Mouse (Mus musculus): Measurements from ENCODE around the gene Prr22. TPM values are rescaled to one million over a fixed set of nuclear protein-coding genes. Genes with fewer than 3 reads are reported as not detected.

Prr22 gene
- polyA plus RNA-seq, 1 experiment, result not detected

GRCm38 (mm10) chr17:56767531-56768135, 2.4 kb upstream of the Prr22 start:
- TF ChIP-seq POLR2A (IDR thresholded peaks at IDR 0.05; ENCODE audit: low read depth, low read length) (no peak), CTCF (IDR thresholded peaks at IDR 0.05; ENCODE audit: borderline replicate concordance, insufficient read depth, low read length) (no peak)
- Histone ChIP-seq H3K4me3 (ENCODE audit: insufficient read depth, low read length) (no peak overlapping the region), H3K4me1 (ENCODE audit: control insufficient read depth, insufficient read depth, low read length) (no peaks in the 10 kb centered on the region), H3K27ac (ENCODE audit: insufficient read depth, low read length) (no peak overlapping the region)

GRCm38 (mm10) chr17:56768941-56769340, 1.1 kb upstream of the Prr22 start:
- no peak overlapping the region for H3K4me3 ChIP-seq (ENCODE audit: insufficient read depth, low read length)
- no peak for TF ChIP-seq POLR2A (IDR thresholded peaks at IDR 0.05; ENCODE audit: low read depth, low read length)
- H3K4me1 ChIP-seq (ENCODE audit: control insufficient read depth, insufficient read depth, low read length), result no peaks in the 10 kb centered on the region
- no peak overlapping the region for H3K27ac ChIP-seq (ENCODE audit: insufficient read depth, low read length)

GRCm38 (mm10) chr17:56777568-56777967, 7.5 kb downstream of the Prr22 start:
- no peak for TF ChIP-seq POLR2A (IDR thresholded peaks at IDR 0.05; ENCODE audit: low read depth, low read length)
- TF ChIP-seq CTCF (IDR thresholded peaks at IDR 0.05; ENCODE audit: borderline replicate concordance, insufficient read depth, low read length), result no peak
- no peak overlapping the region for H3K27ac ChIP-seq (ENCODE audit: insufficient read depth, low read length)
- H3K4me1 ChIP-seq (ENCODE audit: control insufficient read depth, insufficient read depth, low read length), result no peaks in the 10 kb centered on the region
- no peak overlapping the region for H3K4me3 ChIP-seq (ENCODE audit: insufficient read depth, low read length)

- no peak overlapping the region for H3K27ac ChIP-seq (ENCODE audit: insufficient read depth, low read length)
Measured at GRCm38 (mm10) chr17:56778779-56779362, 8.8 kb downstream of the Prr22 start.

GRCm38 (mm10) chr17:56780291-56780978, 10.4 kb downstream of the Prr22 start:
- Histone ChIP-seq H3K27ac (ENCODE audit: insufficient read depth, low read length) (no peak overlapping the region), H3K4me3 (ENCODE audit: insufficient read depth, low read length) (no peak overlapping the region), H3K4me1 (ENCODE audit: control insufficient read depth, insufficient read depth, low read length) (no peaks in the 10 kb centered on the region)
- TF ChIP-seq CTCF (IDR thresholded peaks at IDR 0.05; ENCODE audit: borderline replicate concordance, insufficient read depth, low read length), result no peak
- TF ChIP-seq POLR2A (IDR thresholded peaks at IDR 0.05; ENCODE audit: low read depth, low read length), result no peak

More at GRCm38 (mm10) chr17:56778779-56779362, 8.8 kb downstream of the Prr22 start:
- H3K4me1 ChIP-seq (ENCODE audit: control insufficient read depth, insufficient read depth, low read length), result no peaks in the 10 kb centered on the region
- TF ChIP-seq CTCF (IDR thresholded peaks at IDR 0.05; ENCODE audit: borderline replicate concordance, insufficient read depth, low read length) (no peak), POLR2A (IDR thresholded peaks at IDR 0.05; ENCODE audit: low read depth, low read length) (no peak)
- H3K4me3 ChIP-seq (ENCODE audit: insufficient read depth, low read length), result no peak overlapping the region

GRCm38 (mm10) chr17:56788886-56789285, 18.8 kb downstream of the Prr22 start:
- no peak overlapping the region for H3K4me3 ChIP-seq (ENCODE audit: insufficient read depth, low read length)

GRCm38 (mm10) chr17:56789286-56789685, 19.2 kb downstream of the Prr22 start:
- no peak overlapping the region for H3K27ac ChIP-seq (ENCODE audit: insufficient read depth, low read length)
- no peak for TF ChIP-seq CTCF (IDR thresholded peaks at IDR 0.05; ENCODE audit: borderline replicate concordance, insufficient read depth, low read length)
- no peak for TF ChIP-seq POLR2A (IDR thresholded peaks at IDR 0.05; ENCODE audit: low read depth, low read length)
- no peaks in the 10 kb centered on the region for H3K4me1 ChIP-seq (ENCODE audit: control insufficient read depth, insufficient read depth, low read length)
- H3K4me3 ChIP-seq (ENCODE audit: insufficient read depth, low read length), result no peak overlapping the region

More at GRCm38 (mm10) chr17:56788886-56789285, 18.8 kb downstream of the Prr22 start:
- Histone ChIP-seq H3K4me1 (ENCODE audit: control insufficient read depth, insufficient read depth, low read length) (no peaks in the 10 kb centered on the region), H3K27ac (ENCODE audit: insufficient read depth, low read length) (no peak overlapping the region)
- TF ChIP-seq POLR2A (IDR thresholded peaks at IDR 0.05; ENCODE audit: low read depth, low read length) (no peak), CTCF (IDR thresholded peaks at IDR 0.05; ENCODE audit: borderline replicate concordance, insufficient read depth, low read length) (no peak)

GRCm38 (mm10) chr17:56792588-56792987, 22.5 kb downstream of the Prr22 start:
- no peak overlapping the region for H3K4me3 ChIP-seq (ENCODE audit: insufficient read depth, low read length)

GRCm38 (mm10) chr17:56793614-56794319, 23.7 kb downstream of the Prr22 start:
- Histone ChIP-seq H3K27ac (ENCODE audit: insufficient read depth, low read length) (no peak overlapping the region), H3K4me1 (ENCODE audit: control insufficient read depth, insufficient read depth, low read length) (no peaks in the 10 kb centered on the region), H3K4me3 (ENCODE audit: insufficient read depth, low read length) (no peak overlapping the region)
- TF ChIP-seq CTCF (IDR thresholded peaks at IDR 0.05; ENCODE audit: borderline replicate concordance, insufficient read depth, low read length), result no peak
- TF ChIP-seq POLR2A (IDR thresholded peaks at IDR 0.05; ENCODE audit: low read depth, low read length), result no peak

More at GRCm38 (mm10) chr17:56792588-56792987, 22.5 kb downstream of the Prr22 start:
- no peak overlapping the region for H3K27ac ChIP-seq (ENCODE audit: insufficient read depth, low read length)
- H3K4me1 ChIP-seq (ENCODE audit: control insufficient read depth, insufficient read depth, low read length), result no peaks in the 10 kb centered on the region
- no peak for TF ChIP-seq CTCF (IDR thresholded peaks at IDR 0.05; ENCODE audit: borderline replicate concordance, insufficient read depth, low read length)
- no peak for TF ChIP-seq POLR2A (IDR thresholded peaks at IDR 0.05; ENCODE audit: low read depth, low read length)
